Mouse (Mus musculus): Measurements from ENCODE around the gene Golm1.

GRCm38 (mm10) chr13:59657781-59658180, 17.8 kb downstream of the Golm1 start:
- TF ChIP-seq CTCF (IDR thresholded peaks at IDR 0.05; ENCODE audit: borderline replicate concordance, insufficient read depth, low read depth, low read length) (no peak), POLR2A (IDR thresholded peaks at IDR 0.05; ENCODE audit: borderline replicate concordance, insufficient read depth, low read length) (no peak)

Data from cerebellum, adult 2 months (tissue).